Mouse (Mus musculus): ENCODE measurements around the gene Tmem217. TPM values are rescaled to one million over a fixed set of nuclear protein-coding genes. Genes with fewer than 3 reads are reported as not detected.

Gene Tmem217
- polyA plus RNA-seq, 1 experiment, result not detected

DNA sequence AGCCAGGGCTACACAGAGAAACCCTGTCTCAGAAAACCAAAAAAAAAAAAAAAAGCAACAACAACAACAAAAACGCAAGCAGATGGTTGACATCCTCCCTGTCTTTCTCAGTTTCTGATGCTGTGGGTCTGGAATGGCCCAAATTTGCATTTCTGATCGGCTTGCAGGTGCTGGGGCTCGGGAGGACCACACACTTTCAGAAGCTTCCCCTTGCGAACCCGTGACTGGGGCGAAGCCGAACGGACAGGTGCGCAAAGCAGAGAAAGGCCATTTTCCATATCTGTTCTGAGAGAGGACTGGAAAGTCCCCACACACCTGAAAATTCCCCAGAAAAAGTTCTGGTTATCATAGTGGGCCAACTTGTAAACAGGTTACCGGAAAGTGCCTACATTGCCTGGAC lies 74.8 kb downstream of the Tmem217 start:
- H3K27me3 ChIP-seq (ENCODE audit: control insufficient read depth), result peaks cover 25% of the 10 kb centered on the region
- no peak overlapping the region for H3K4me3 ChIP-seq (replicated peaks)
- no peak for TF ChIP-seq TAL1 (IDR thresholded peaks at IDR 0.05; ENCODE audit: low read length)
- TF ChIP-seq GATA1 (IDR thresholded peaks at IDR 0.05; ENCODE audit: low read length), result no peak
- peaks cover 42% of the 10 kb centered on the region for H3K4me1 ChIP-seq (ENCODE audit: control insufficient read depth)
- no peaks in the 10 kb centered on the region; the same call in 1 of the 2 replicates for H3K36me3 ChIP-seq (ENCODE audit: control insufficient read depth)
- peaks cover 2% of the 10 kb centered on the region for H3K9me3 ChIP-seq (ENCODE audit: control insufficient read depth, low read length)

- peaks cover 39% of the 10 kb centered on the region for H3K4me1 ChIP-seq (ENCODE audit: control insufficient read depth)
- peaks cover 2% of the 10 kb centered on the region for H3K9me3 ChIP-seq (ENCODE audit: control insufficient read depth, low read length)
- no peak for TF ChIP-seq GATA1 (IDR thresholded peaks at IDR 0.05; ENCODE audit: low read length)
- no peak for TF ChIP-seq TAL1 (IDR thresholded peaks at IDR 0.05; ENCODE audit: low read length)
- no peaks in the 10 kb centered on the region for H3K36me3 ChIP-seq (ENCODE audit: control insufficient read depth)
- peaks cover 33% of the 10 kb centered on the region for H3K27me3 ChIP-seq (ENCODE audit: control insufficient read depth)
- H3K4me3 ChIP-seq (replicated peaks), result no peak overlapping the region
Observed at GRCm38 (mm10) chr17:29476461-29476860, 75.7 kb downstream of the Tmem217 start.

Other genes starting within 250 kb of the Tmem217 start
- gene Pi16, start 234.7 kb downstream of the Tmem217 start, polyA plus RNA-seq (2012), result 0.03 TPM in 1 of 2 replicates, not detected in the other
- 10.3 and 12.7 TPM in 2 replicates for gene Mtch1, start 204.5 kb downstream of the Tmem217 start, polyA plus RNA-seq (2012)
- gene Fgd2, start 191.5 kb downstream of the Tmem217 start, polyA plus RNA-seq (2012), result 0.17 and 0.28 TPM in 2 replicates
- 72.6 and 76.6 TPM in 2 replicates for gene Pim1, start 61.6 kb downstream of the Tmem217 start, polyA plus RNA-seq (2012)
- gene Gm17657, start 2.7 kb downstream of the Tmem217 start, polyA plus RNA-seq (2012), result not detected in 2 replicates
- 0.99 and 1.1 TPM in 2 replicates for gene Tbc1d22b, start 2.6 kb downstream of the Tmem217 start, polyA plus RNA-seq (2012)
- gene Rnf8, start 62.4 kb upstream of the Tmem217 start, polyA plus RNA-seq (2012), result 2.8 and 3.6 TPM in 2 replicates
- gene Gm28043, start 62.5 kb upstream of the Tmem217 start, polyA plus RNA-seq (2012), result 0.01 and 0.05 TPM in 2 replicates
- gene Cmtr1, start 108.2 kb upstream of the Tmem217 start, polyA plus RNA-seq (2012), result 3.9 and 4.5 TPM in 2 replicates
- 1.4 TPM in 2 replicates for gene Ccdc167, start 164.7 kb upstream of the Tmem217 start, polyA plus RNA-seq (2012)